Mouse (Mus musculus): Measurements from ENCODE around the gene Pramef6.
"Not testable (repeated sequence)": the region's sequence is repeated elsewhere in the genome, so short reads cannot be mapped to it uniquely, and the experiment has no call there.

The Pramef6 gene

DNA sequence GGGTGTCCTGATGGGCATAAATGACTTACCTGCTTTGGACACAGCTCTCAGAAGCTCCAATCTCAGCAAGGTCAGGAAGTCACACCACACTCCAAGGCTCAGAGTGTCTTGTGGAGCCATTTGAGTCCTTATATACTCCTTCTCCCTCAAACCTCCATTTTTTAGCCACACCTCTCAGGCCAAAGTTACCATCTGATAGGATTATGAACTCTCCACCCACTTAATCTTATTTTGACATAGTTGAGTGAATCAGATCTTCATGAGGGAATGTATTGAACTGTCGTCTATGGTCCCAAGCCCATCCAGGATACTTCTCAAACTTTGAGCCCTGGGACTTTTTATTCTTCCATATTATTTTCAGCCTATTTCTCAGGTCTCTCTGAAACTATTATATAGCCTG, at the start of gene Pramef6:
Pramef6 (minus strand) TSS at position 101 of the 400 bp plus-strand sequence.
- DNase-seq = not testable (repeated sequence)

DNA sequence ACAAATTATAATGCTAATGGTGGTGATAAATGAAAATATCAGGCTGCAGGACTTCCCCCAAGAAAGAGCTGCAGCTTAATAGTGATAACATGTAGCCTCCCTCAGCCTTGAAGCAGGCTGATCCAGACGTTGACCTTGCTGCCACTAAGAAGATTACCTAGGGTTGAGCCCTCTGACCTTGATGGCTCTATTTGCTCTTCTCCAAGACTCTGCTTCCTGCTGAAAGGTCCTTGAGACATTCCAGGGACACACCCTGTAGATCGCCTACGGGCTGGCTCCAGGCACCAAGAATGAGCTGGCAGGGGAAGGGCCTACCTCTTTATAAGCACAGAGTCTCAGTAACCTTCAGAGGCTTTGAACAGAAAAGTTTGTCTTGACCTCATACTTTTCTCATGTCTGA, 5.8 kb downstream of the Pramef6 start:
- DNase-seq = not testable (repeated sequence)

DNA sequence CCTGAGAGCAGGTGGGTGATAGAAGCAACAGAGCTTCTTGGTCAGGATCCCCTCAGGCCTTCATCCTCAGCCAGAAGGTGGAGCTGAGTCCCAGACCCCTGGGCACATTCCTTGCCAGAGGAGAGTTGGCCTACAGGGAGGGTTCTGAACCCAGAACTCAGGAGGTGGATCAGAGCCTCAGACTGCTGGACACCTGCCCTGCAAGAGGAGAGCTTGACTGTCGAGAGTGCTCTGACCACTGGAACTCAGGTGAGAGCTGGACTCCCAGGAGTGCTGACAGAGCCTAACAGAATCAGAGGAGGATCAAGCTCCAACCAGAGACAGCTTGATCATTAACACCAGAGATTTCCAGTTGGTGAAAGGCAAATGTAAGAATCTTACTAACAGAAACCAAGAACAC, 17.8 kb downstream of the Pramef6 start:
- not testable (repeated sequence) for DNase-seq

DNA sequence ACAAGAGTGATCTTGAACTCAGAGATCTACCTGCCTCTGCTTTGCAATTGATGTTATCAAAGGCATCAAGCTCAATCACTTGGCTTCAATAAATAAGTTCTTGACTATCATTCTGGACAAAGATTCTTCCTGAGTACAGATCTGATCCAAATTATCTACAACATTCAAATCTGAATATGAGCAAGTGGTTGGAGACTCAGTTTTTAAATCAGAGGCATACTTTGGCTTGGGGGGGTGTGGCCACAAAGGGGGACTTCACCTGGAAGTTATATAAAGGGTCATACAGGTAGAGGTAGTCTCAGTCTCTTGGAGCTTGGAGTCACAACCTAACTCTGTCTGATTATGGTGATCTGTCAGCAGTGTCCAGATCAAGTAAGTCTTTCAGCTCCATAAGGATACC, 54.0 kb downstream of the Pramef6 start, which contains the start of gene Gm13103:
Gm13103 (plus strand) TSS at position 301 of the 400 bp plus-strand sequence.
- not testable (repeated sequence) for DNase-seq

All from retina, postnatal 1 day (tissue).